Mouse (Mus musculus): ENCODE measurements around the gene Dolpp1.

DNA sequence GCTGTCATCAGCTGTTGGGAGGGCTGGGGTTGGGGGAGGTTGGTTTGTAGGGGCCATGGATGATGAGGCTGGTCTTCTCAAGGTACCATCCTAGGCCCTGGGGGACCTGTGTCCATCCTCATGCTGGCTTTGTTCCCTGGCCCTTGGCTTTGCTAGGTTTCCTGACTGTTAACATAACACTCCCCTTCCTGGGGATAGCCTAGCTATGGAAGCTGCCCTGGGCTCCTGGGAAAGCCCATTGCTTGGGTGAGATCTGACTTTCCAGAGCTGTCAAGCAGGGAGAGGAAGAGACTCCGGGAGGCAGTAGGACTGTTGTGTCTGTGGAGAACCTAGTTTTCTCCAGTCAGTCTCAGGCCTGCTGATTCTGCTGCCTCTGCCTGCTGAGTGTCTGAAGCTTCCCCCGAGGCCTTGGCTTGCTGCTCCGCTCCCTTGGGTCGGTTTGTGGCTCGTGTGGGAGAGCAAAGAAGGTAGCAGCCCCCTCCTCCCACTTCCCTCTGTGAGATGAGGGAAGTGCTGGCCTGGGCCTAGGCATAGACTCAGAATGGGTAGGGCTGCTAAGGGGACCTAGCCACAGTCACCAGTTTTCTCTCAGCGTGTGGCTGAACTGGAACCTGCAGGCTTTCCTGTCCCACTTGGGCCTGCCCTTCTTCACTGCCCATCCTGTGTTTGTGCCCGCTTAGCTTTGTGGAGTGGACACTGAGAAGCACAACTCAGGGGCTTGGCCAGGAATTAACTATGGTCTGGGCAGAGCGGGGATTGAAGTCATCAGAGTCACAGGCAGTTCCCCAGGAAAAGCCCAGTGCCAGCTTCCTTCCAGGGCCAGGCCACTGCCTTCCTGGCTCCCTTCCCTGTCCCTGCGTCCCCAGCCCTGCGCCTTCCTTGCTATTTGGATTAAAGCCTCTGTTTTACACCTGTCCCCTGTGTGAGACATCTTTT, 55.1 kb downstream of the Dolpp1 start:
- TF ChIP-seq HCFC1 (IDR thresholded peaks at IDR 0.05; ENCODE audit: borderline replicate concordance, insufficient read depth, low read length) (no peak), ZC3H11A (IDR thresholded peaks at IDR 0.05; ENCODE audit: borderline replicate concordance, low read depth, low read length) (no peak), CHD2 (IDR thresholded peaks at IDR 0.05; ENCODE audit: low read depth, low read length) (no peak), MAFK (IDR thresholded peaks at IDR 0.05; ENCODE audit: insufficient read depth, low read depth, low read length) (no peak)
